Mouse (Mus musculus) cortical plate, adult 2 months (tissue): Measurements from ENCODE around the gene C77080.

Source experiments
- CTCF ChIP-seq: fragments of 200-500 bp; IDR thresholded peaks from 2 replicates; pipeline ENCODE4 v1.5.1; 2011; ENCODE audit warnings: mild to moderate bottlenecking, control low read depth, low read length; ENCODE audit not compliant: insufficient read depth; ENCODE audit errors: extremely low read depth
- POLR2A ChIP-seq: fragments of 200-500 bp; IDR thresholded peaks from 2 replicates; pipeline ENCODE4 v1.6.1; 2011; ENCODE audit warnings: mild to moderate bottlenecking, low read length, control low read depth; ENCODE audit not compliant: insufficient read depth; ENCODE audit errors: extremely low read depth

GRCm38 (mm10) chr4:129303816-129304215 lies 42.6 kb upstream of the C77080 start:
- TF ChIP-seq POLR2A, result no peak
- no peak for TF ChIP-seq CTCF
